Comparison of ENCODE assay signal across 16 mouse cellular contexts in the genomic region with DNA sequence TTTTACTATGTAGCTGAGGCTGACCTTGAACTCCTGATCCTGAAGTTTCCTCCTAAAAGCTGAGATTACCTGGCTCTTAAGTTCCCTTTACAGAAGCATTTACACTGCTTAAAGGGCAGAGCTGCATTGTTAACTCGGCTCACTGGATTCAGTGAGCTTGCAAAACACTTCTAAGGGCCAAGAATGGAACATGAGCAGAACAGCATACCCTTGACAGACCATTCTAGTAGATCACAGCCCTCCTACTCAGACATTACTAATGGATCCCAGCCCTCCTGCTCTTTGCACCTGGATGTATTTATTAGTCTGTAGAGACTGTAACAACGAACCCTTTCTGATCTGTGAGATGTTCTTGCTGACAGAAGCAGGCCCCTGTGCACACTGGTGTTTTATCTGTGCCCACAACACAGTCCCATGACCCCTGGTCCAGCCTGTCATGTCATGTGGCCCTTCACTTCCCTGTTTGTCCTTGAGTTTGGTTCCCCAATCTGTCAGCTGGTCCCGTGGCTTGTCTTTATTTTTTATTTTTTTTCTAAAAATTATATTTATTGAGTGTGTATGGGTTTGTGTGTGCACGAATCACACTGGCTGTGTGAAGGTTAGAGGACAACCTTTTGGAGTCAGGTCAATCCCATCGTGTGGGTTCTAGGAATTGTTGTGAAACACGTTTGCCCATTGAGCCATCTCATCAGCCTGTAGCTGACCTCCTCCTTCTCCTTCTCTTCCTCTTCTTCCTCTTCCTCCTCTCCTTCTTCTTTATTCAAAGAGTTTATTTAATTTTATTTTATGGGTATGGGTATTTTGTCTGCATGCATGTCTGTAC. TPM values are rescaled to one million over a fixed set of nuclear protein-coding genes. Genes with fewer than 3 reads are reported as not detected.
DNase-seq lines count a peak whose midpoint lies in the region; TF ChIP-seq lines count a peak whose summit lies in the region.
"Had no signal": no experiment of that assay in that cellular context is flagged by ENCODE, and none has a peak within 500 bp of the region (broad histone marks: within the 10 kb centered on the region; RNA-seq: fewer than 3 reads in every experiment).

No protein-coding gene starts in this region.

- peak overlapping the region; percentile 53 for H3K4me3 ChIP-seq in gastrocnemius, adult 2 months
- H3K4me3 ChIP-seq in left cerebral cortex, adult 2 months: no peak overlapping the region
- H3K4me3 ChIP-seq: limb, embryonic 12.5 days had no signal

- no peak for TF ChIP-seq CTCF in gastrocnemius, adult 2 months (IDR thresholded peaks at IDR 0.05)
- TF ChIP-seq CTCF in left cerebral cortex, adult 2 months (IDR thresholded peaks at IDR 0.05): no peak
- TF ChIP-seq CTCF in brain, embryonic 14.5 days (IDR thresholded peaks at IDR 0.05; ENCODE audit: borderline replicate concordance, extremely low read depth, insufficient read depth, insufficient read length): no peak

- DNase-seq in gastrocnemius, adult 2 months: no peak
- DNase-seq in gastrocnemius, adult 8-10 months (ENCODE audit: low spot score in 2 of 2): no peak
- no peak for DNase-seq in left cerebral cortex, adult 2 months (ENCODE audit: extremely low spot score in 1 of 2, low spot score in 2 of 2)
- DNase-seq in left cerebral cortex, postnatal 25 days (ENCODE audit: low spot score in 2 of 2): no peak
- peak; percentile 19 for DNase-seq in brain, embryonic 14.5 days (ENCODE audit: low read depth)
- DNase-seq in monocyte, adult 2 months (ENCODE audit: low read depth in 1 of 2, low spot score in 2 of 2): peak; percentile 65 to 77
- DNase-seq in urinary bladder, adult 18-20 months (ENCODE audit: low spot score in 2 of 2): no peak
- no peak for DNase-seq in gastrocnemius, postnatal 36 days
- DNase-seq: adrenal gland, postnatal 14 days; cerebellum, adult 9-11 months; forebrain, postnatal 0 days; kidney, postnatal 25 days; retina, postnatal 1 day; thymus, postnatal 25 days had no signal

- TF ChIP-seq POLR2A in brain, embryonic 14.5 days (IDR thresholded peaks at IDR 0.05; ENCODE audit: borderline replicate concordance, extremely low read depth, insufficient read depth, insufficient read length, poor library complexity, severe bottlenecking): no peak

- intact Hi-C loops in gastrocnemius, adult 2 months (cut with DNase I): no loop called here
- intact Hi-C loops in left cerebral cortex, adult 2 months (cut with DNase I): no loop called here
- intact Hi-C loops in left cerebral cortex, postnatal 25 days (cut with DNase I): no loop called here
- intact Hi-C loops in gastrocnemius, postnatal 36 days (cut with DNase I): no loop called here

- peak overlapping the region; percentile 91 for H3K27ac ChIP-seq in gastrocnemius, adult 2 months
- peak overlapping the region; percentile 89 for H3K27ac ChIP-seq in left cerebral cortex, adult 2 months
- H3K27ac ChIP-seq: hindbrain, postnatal 0 days; limb, embryonic 12.5 days had no signal

RNA-seq across cellular contexts. Expression of gene Slc6a6, which starts 32.3 kb away (rescaled TPM):
- 10 to 100 TPM; 67.0 to 91.9 TPM for total RNA-seq in gastrocnemius, adult 2 months (2021)
- 10 to 100 TPM; 66.0 to 81.7 (median 77.6) TPM for total RNA-seq in gastrocnemius, adult 8-10 months (2022)
- 100 to 1,000 TPM; 127 to 147 TPM for total RNA-seq in left cerebral cortex, adult 2 months (2021)
- 100 to 1,000 TPM; 128 to 149 TPM for total RNA-seq in left cerebral cortex, postnatal 25 days (2021)
- polyA plus RNA-seq in brain, embryonic 14.5 days (2012; rRNA removed): 67.2 and 96.3 TPM in 2 replicates
- total RNA-seq in gastrocnemius, postnatal 36 days (2021): 10 to 100 TPM; 66.3 to 70.0 TPM

Comparison
In these comparisons a context has a peak if more than half of its experiments do, and no peak if none do; other contexts are left out.
1. DNase-seq: peak in brain, embryonic 14.5 days (single experiment) and monocyte, adult 2 months (2 of 2); none in gastrocnemius, adult 2 months (single experiment), gastrocnemius, adult 8-10 months (0 of 2), left cerebral cortex, adult 2 months (0 of 2), left cerebral cortex, postnatal 25 days (0 of 2), urinary bladder, adult 18-20 months (0 of 2) and gastrocnemius, postnatal 36 days (0 of 2).